Mouse (Mus musculus): ENCODE results near the gene Dnajb9. TPM values are rescaled to one million over a fixed set of nuclear protein-coding genes. Genes with fewer than 3 reads are reported as not detected.

Dnajb9 gene
- total RNA-seq, 2 experiments from 2014 or later = 30.7 to 38.0 TPM

Small RNA genes lying within 50 kb of the gene (microRNA-seq; reads per million reads assigned to microRNA genes)
- not detected for gene Mir5627

Other genes with a start within 250 kb of the Dnajb9 start
- gene Pnpla8, start 11.0 kb upstream of the Dnajb9 start, total RNA-seq (2021) = 100 to 1,000 TPM; 126 to 150 TPM
- under 1 TPM; 0.33 to 0.57 TPM for gene Nrcam, start 118.6 kb upstream of the Dnajb9 start, total RNA-seq (2021)

All from gastrocnemius, adult 18-20 months (tissue).